Mouse (Mus musculus): Measurements from ENCODE around the gene Tnfrsf13b. TPM values are rescaled to one million over a fixed set of nuclear protein-coding genes. Genes with fewer than 3 reads are reported as not detected.

The Tnfrsf13b gene
- total and polyA plus RNA-seq, 3 experiments, result 260 to 356 (median 338) TPM

DNA sequence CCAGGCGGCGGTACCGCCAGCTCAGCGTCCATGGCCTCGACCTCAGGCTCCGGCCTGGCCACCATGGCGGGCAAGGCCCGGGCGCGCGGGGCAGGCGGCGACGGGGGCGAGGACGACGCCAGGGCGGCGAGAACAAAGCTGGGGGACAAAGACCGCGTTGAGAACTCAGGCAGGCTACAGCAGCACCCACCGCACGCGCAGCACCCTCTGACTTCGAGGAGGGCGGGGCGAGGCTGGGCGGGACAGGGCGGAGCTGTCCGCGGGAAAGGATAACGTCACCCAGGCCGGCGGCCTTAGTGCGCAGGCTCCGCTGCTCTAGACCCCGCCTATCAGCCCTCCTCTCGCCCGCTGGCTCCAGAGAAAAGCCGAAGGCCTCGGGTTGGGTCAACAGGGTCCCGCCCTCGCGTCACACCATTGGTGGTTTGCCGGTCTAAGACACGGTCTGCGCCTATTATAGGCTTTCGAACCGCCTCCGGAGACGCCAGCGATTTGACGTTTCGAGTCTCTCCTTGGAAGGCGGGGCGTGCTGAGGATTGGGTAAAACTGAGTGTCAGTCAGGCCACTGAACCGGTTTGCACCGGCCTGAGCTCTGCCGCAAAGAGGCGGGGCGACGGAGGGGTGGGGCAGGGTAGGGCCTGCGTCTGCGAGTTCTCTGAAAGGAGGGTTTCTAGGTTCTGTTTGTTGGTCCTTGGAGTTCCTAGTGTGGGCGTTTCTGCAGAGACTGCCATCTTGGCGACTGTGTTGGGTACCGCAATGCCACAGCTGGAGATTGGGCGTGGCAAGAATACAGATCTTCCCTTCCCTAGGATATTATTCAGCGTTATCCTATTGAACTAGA is 48.5 kb downstream of the Tnfrsf13b start, which contains the start of gene Usp22 (continued):
- TF ChIP-seq NELFE (IDR thresholded peaks at IDR 0.05; ENCODE audit: low read depth, low read length) (peak; percentile 84), POLR2AphosphoS2 (IDR thresholded peaks at IDR 0.05; ENCODE audit: low read depth, low read length) (peak; percentile 68; the same call in 1 of the 2 replicates), MAX (IDR thresholded peaks at IDR 0.05; ENCODE audit: low read length) (peak; percentile 81), MYC (IDR thresholded peaks at IDR 0.05; ENCODE audit: low read depth, low read length) (peak; percentile 43; the same call in 1 of the 2 replicates), KAT2A (IDR thresholded peaks at IDR 0.05; ENCODE audit: insufficient replicate concordance, low read length) (no peak), SIN3A (IDR thresholded peaks at IDR 0.05; ENCODE audit: low read length) (peak; percentile 96), JUN (IDR thresholded peaks at IDR 0.05; ENCODE audit: insufficient read depth, low read depth, low read length) (peak; percentile 63), TCF12 (IDR thresholded peaks at IDR 0.05; ENCODE audit: low read depth, low read length) (peak; percentile 62), IRF4 (IDR thresholded peaks at IDR 0.05; ENCODE audit: low read depth, low read length) (0 out of 2 replicates have a peak, but pooled peaks have one; percentile 7), GABPA (IDR thresholded peaks at IDR 0.05; ENCODE audit: insufficient replicate concordance, low read depth, low read length) (no peak), CHD1 (IDR thresholded peaks at IDR 0.05; ENCODE audit: low read depth, low read length) (no peak), MAZ (IDR thresholded peaks at IDR 0.05; ENCODE audit: low read depth, low read length) (no peak)

DNA sequence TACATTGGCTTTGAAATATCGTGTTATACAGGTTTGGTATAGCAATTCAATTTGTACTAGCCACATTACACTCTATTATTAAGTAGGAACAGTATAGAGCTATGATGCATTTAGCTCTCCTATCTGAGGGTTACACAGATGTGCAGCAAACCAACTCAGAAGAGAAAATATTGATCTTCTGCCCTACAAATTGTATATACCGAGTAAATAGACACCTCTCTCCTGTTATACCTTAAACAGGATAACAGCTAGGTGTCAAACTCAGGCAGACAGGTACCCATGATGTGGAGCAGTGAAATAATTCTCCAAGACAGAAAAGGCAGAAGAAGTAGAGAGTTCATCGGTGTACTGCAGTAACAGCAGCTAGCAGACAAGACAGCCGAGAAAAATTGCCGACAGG is 49.2 kb downstream of the Tnfrsf13b start:
- Histone ChIP-seq H3K9me3 (replicated peaks; ENCODE audit: low read length) (no peaks in the 10 kb centered on the region), H3K27me3 (replicated peaks) (no peaks in the 10 kb centered on the region), H3K27ac (ENCODE audit: insufficient read depth, low read depth) (no peak overlapping the region), H3K4me3 (replicated peaks in 1 of 3; ENCODE audit: low read depth in 2 of 3, low read length in 2 of 3, poor library complexity in 1 of 3) (peak overlapping the region in 2 of 3 experiments; percentile 5 to 24), H3K9ac (ENCODE audit: insufficient read depth, low read depth) (no peak overlapping the region; the same call in 1 of the 2 replicates), H3K36me3 (replicated peaks in 1 of 2; ENCODE audit: control insufficient read depth in 1 of 2, insufficient read depth in 1 of 2, low read length in 1 of 2) (peaks cover 0 to 15% of the 10 kb centered on the region in 2 experiments), H3K4me2 (ENCODE audit: insufficient read depth, low read depth, poor library complexity, severe bottlenecking) (peak overlapping the region; percentile 29; the same call in 1 of the 2 replicates), H3K79me2 (replicated peaks; ENCODE audit: control insufficient read depth, extremely low read depth, insufficient read depth, poor library complexity, severe bottlenecking) (peaks cover 31% of the 10 kb centered on the region), H3K4me1 (ENCODE audit: control insufficient read depth in 1 of 2, insufficient read depth in 2 of 2) (peaks cover 9 to 36% of the 10 kb centered on the region in 2 experiments)
- in situ Hi-C loops (cut with MboI; ENCODE audit: low pct_ligation_motif_present, low pct_unique_long_range_greater_than_20kb, low sequenced_read_pairs) (no loop called here), dilution Hi-C loops (cut with MboI; ENCODE audit: extremely low pct_ligation_motif_present, extremely low pct_unique_long_range_greater_than_20kb, low sequenced_read_pairs) (no loop called here)
- DNase-seq (ENCODE audit: extremely low read depth), result no peak
- TF ChIP-seq POLR2A (IDR thresholded peaks at IDR 0.05; ENCODE audit: low read depth, low read length), result no peak
- TF ChIP-seq JUND (conservative IDR thresholded peaks at IDR 0.05; ENCODE audit: low read depth, low read length), result no peak
- no peak for TF ChIP-seq E2F4 (IDR thresholded peaks at IDR 0.05; ENCODE audit: insufficient replicate concordance, low read depth, low read length)
- 0 out of 2 replicates have a peak, but pooled peaks have one; percentile 73 for TF ChIP-seq CHD1 (IDR thresholded peaks at IDR 0.05; ENCODE audit: low read depth, low read length)
- TF ChIP-seq SIN3A (IDR thresholded peaks at IDR 0.05; ENCODE audit: low read length), result no peak
- TF ChIP-seq TBP (conservative IDR thresholded peaks at IDR 0.05; ENCODE audit: low read depth, low read length), result no peak

DNA sequence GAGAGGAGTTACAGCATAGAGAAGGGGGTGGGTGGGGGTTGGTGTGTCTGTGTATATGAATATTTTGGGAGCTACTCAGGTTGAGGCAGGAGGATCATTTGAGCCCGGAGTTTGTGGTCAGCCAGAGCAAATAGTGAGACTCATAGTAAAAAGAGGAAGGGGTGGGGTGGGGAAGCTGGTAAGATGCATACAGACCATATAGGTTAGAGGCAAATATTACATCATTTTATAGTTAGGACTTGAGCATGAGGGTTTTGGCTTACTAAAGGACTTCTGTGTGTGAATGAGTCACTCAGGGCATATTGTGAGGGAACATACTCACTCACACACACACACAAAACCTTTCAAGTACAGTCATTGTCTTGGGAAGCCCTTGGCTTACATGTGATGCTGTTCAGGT is 49.8 kb downstream of the Tnfrsf13b start:
- Histone ChIP-seq H3K27ac (ENCODE audit: insufficient read depth, low read depth) (no peak overlapping the region), H3K9ac (ENCODE audit: insufficient read depth, low read depth) (no peak overlapping the region), H3K27me3 (replicated peaks) (no peaks in the 10 kb centered on the region), H3K4me2 (ENCODE audit: insufficient read depth, low read depth, poor library complexity, severe bottlenecking) (peak overlapping the region; percentile 29; the same call in 1 of the 2 replicates), H3K36me3 (replicated peaks in 1 of 2; ENCODE audit: control insufficient read depth in 1 of 2, insufficient read depth in 1 of 2, low read length in 1 of 2) (peaks cover 0 to 11% of the 10 kb centered on the region in 2 experiments), H3K9me3 (replicated peaks; ENCODE audit: low read length) (no peaks in the 10 kb centered on the region), H3K4me3 (replicated peaks in 1 of 3; ENCODE audit: low read depth in 2 of 3, low read length in 2 of 3, poor library complexity in 1 of 3) (no peak overlapping the region), H3K4me1 (ENCODE audit: control insufficient read depth in 1 of 2, insufficient read depth in 2 of 2) (peaks cover 9 to 34% of the 10 kb centered on the region in 2 experiments), H3K79me2 (replicated peaks; ENCODE audit: control insufficient read depth, extremely low read depth, insufficient read depth, poor library complexity, severe bottlenecking) (peaks cover 28% of the 10 kb centered on the region)
- dilution Hi-C loops (cut with MboI; ENCODE audit: extremely low pct_ligation_motif_present, extremely low pct_unique_long_range_greater_than_20kb, low sequenced_read_pairs) (no loop called here), in situ Hi-C loops (cut with MboI; ENCODE audit: low pct_ligation_motif_present, low pct_unique_long_range_greater_than_20kb, low sequenced_read_pairs) (no loop called here)
- no peak for TF ChIP-seq USF2 (conservative IDR thresholded peaks at IDR 0.05; ENCODE audit: low read depth, low read length)
- no peak for DNase-seq (ENCODE audit: extremely low read depth)
